Mouse (Mus musculus): ENCODE measurements at regions not wholly inside any gene's neighbourhood (a gene's known extent, or its start where the extent isn't known, plus 50 kb on each side); places are given as distances from the start of the nearest gene placed in this dataset.

DNA sequence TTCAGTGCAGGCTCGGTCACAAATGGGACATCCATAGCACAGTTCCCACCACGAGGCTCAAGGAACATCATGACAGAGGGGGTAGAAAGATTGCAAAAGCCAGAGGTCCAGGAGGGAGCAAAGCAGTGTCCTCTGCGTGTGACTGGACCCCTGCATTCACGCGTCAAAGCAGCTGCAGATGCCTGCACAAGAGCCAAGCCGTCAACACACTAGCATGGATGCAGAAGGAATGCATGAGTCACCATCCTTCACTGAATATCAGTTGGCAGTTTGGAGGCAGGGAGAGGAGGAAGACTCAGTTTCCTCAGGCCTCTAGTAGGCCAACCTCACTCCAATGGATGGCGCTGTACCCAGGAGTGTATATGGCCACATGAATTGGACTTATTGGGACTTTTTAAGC lies 130.0 kb upstream of the N6amt1 start:
- TF ChIP-seq CTCF (IDR thresholded peaks at IDR 0.05; ENCODE audit: extremely low read depth, insufficient read length, insufficient replicate concordance, low read depth, low read length) (no peak), POLR2A (IDR thresholded peaks at IDR 0.05; ENCODE audit: low read depth, low read length) (no peak)
